Mouse (Mus musculus): Measurements from ENCODE around the gene 4930442H23Rik. TPM values are rescaled to one million over a fixed set of nuclear protein-coding genes. Genes with fewer than 3 reads are reported as not detected.

The 4930442H23Rik gene
- total and polyA plus RNA-seq, 2 experiments from 2014 or later, result not detected

DNA sequence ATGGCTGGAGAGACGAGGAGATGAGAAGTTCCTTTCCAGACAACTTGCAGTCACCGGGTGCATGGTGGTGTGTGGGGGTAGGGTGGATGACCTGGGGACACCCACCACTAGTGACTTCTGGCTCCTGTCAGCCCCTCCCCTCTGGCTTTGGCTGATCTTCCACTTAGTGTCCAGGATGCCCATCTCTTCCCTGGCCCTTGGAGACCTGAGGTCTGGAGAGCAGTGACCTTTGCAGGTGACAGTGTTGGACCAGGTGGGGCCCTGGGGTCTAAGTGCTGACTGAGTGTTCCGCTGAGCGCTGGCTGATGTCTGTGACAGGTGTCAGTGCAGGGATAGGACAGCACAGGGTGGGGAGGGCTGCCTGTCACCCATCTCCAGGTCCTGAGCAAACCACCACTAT is 11.7 kb upstream of the 4930442H23Rik start:
- no peaks in the 10 kb centered on the region for H3K9me3 ChIP-seq (ENCODE audit: low read length)
- no peak for TF ChIP-seq CTCF (IDR thresholded peaks at IDR 0.05)
- 69% methylated on average over 4 of the region's 4 CpGs for WGBS
- ATAC-seq (ENCODE audit: low FRiP score) (no peak), DNase-seq (ENCODE audit: low spot score) (no peak)
- H3K4me3 ChIP-seq (ENCODE audit: low read depth, low read length), result no peak overlapping the region
- H3K4me2 ChIP-seq (ENCODE audit: low read depth, low read length, poor library complexity, severe bottlenecking), result no peak overlapping the region
- H3K9ac ChIP-seq (replicated peaks; ENCODE audit: low read length, poor library complexity, severe bottlenecking), result no peak overlapping the region
- peaks cover 17% of the 10 kb centered on the region for H3K27me3 ChIP-seq (ENCODE audit: insufficient read depth, low read length)
- H3K4me1 ChIP-seq (ENCODE audit: insufficient read depth, low read length), result peaks cover 4% of the 10 kb centered on the region
- peaks cover 9% of the 10 kb centered on the region for H3K36me3 ChIP-seq (ENCODE audit: insufficient read depth, low read length)
- no peak overlapping the region for H3K27ac ChIP-seq (ENCODE audit: low read depth, low read length)

DNA sequence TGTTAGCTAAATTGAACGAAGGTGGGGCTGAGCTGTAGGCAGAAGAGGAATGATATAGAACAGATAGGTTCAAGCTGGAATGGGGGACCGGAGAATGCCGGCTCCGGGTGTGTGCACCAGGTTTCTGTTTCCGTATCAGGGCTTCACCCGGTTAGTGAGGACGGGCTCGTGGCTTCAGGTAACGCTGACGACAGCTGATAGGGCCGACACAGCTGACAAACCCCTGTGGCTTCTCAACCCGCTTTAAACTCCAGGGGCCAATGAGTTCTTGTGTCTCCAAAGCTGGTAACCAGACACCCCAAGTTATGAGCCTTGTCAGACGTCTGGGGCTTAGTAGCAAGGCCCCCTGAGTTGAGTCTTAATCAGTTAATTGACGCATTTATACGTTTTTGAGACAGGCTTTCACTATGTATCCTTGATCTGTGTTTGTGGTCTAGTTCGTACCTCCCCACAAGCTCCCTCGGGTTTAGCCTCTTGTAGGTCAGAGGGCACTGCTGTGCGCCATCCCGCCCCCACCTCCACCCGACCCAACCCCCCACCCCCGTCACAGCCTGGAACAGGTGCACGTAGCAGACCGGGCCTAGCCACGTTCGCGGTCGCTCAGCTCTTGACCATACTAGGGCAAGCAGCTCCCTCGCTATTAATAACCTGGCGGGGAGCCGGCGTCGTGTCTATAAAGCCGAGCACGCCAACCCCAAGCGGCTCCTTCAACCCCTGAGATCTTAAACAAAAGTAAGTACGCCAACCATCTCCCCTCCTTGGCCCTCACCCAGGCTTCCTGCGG is 10.5 kb upstream of the 4930442H23Rik start:
- peaks cover 17% of the 10 kb centered on the region for H3K27me3 ChIP-seq (ENCODE audit: insufficient read depth, low read length)
- no peak overlapping the region for H3K27ac ChIP-seq (ENCODE audit: low read depth, low read length)
- TF ChIP-seq CTCF (IDR thresholded peaks at IDR 0.05), result no peak
- 0 out of 2 replicates have a peak overlapping the region, but pooled peaks have one; percentile 18 for H3K4me2 ChIP-seq (ENCODE audit: low read depth, low read length, poor library complexity, severe bottlenecking)
- H3K36me3 ChIP-seq (ENCODE audit: insufficient read depth, low read length), result peaks cover 11% of the 10 kb centered on the region
- H3K4me3 ChIP-seq (ENCODE audit: low read depth, low read length), result no peak overlapping the region
- H3K9ac ChIP-seq (replicated peaks; ENCODE audit: low read length, poor library complexity, severe bottlenecking), result no peak overlapping the region; the same call in 1 of the 2 replicates
- 15% methylated on average over 37 of the region's 37 CpGs for WGBS
- no peaks in the 10 kb centered on the region for H3K9me3 ChIP-seq (ENCODE audit: low read length)
- DNase-seq (ENCODE audit: low spot score) (no peak), ATAC-seq (ENCODE audit: low FRiP score) (no peak)
- H3K4me1 ChIP-seq (ENCODE audit: insufficient read depth, low read length), result peaks cover 4% of the 10 kb centered on the region

DNA sequence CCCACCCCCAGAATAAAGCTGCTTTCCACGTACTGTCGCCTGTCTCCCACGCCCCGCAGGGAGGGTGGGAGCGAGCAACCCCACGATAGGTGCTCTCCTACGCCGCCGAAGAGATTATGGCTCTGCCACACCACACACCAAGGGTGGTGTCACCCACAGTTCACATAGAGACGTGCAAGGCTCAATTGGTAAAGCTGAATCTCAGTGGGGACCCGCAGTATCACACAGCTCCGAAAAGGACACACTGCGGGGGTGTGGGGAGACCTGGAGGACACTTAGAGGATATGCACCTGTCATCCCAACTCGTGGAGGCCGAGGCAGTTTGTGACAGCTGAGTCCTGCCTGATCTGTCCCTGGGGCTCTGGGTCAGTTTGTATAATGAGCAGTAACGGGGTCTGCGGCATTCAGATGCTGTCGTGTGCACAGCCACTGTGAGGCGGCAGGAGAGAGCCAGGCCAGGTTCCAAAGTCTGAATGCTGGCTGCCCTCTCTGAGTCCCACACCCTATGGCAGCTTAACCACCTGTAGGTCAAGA is 9.4 kb upstream of the 4930442H23Rik start:
- peaks cover 11% of the 10 kb centered on the region for H3K36me3 ChIP-seq (ENCODE audit: insufficient read depth, low read length)
- TF ChIP-seq CTCF (IDR thresholded peaks at IDR 0.05), result no peak; the same call in 1 of the 2 replicates
- peak overlapping the region; percentile 46 for H3K4me3 ChIP-seq (ENCODE audit: low read depth, low read length)
- WGBS, result 2% methylated on average over 19 of the region's 19 CpGs
- H3K4me2 ChIP-seq (ENCODE audit: low read depth, low read length, poor library complexity, severe bottlenecking), result peak overlapping the region; percentile 57
- peaks cover 17% of the 10 kb centered on the region for H3K27me3 ChIP-seq (ENCODE audit: insufficient read depth, low read length)
- no peaks in the 10 kb centered on the region for H3K9me3 ChIP-seq (ENCODE audit: low read length)
- DNase-seq (ENCODE audit: low spot score), result peak; percentile 54
- peak; percentile 57 for ATAC-seq (ENCODE audit: low FRiP score)
- H3K27ac ChIP-seq (ENCODE audit: low read depth, low read length), result peak overlapping the region; percentile 92
- peak overlapping the region; percentile 45 for H3K9ac ChIP-seq (replicated peaks; ENCODE audit: low read length, poor library complexity, severe bottlenecking)
- H3K4me1 ChIP-seq (ENCODE audit: insufficient read depth, low read length), result peaks cover 4% of the 10 kb centered on the region

DNA sequence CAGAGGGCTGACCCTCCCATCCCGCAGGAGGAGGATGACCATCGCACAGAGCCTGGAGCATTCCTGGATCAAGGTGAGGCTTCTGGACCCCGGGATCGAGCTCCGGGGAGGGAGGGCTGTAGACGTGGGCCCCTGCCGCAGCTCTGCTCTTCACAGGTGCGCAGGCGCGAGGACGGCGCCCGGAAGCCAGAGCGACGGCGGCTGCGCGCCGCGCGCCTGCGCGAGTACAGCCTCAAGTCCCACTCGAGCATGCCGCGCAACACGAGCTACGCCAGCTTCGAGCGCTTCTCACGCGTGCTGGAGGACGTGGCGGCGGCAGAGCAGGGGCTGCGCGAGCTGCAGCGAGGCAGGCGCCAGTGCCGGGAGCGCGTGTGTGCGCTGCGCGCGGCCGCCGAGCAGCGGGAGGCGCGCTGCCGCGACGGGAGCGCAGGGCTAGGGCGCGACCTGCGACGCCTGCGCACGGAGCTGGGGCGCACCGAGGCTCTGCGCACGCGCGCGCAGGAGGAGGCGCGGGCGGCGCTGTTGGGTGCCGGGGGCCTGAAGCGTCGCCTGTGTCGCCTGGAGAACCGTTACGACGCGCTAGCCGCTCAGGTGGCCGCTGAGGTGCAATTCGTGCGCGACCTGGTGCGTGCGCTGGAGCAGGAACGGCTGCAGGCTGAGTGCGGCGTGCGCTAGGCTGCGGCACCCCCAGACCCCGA is 8.8 kb upstream of the 4930442H23Rik start:
- DNase-seq (ENCODE audit: low spot score) (peak; percentile 92), ATAC-seq (ENCODE audit: low FRiP score) (peak; percentile 88)
- H3K27ac ChIP-seq (ENCODE audit: low read depth, low read length), result peak overlapping the region; percentile 92
- WGBS, result 1% methylated on average over 58 of the region's 93 CpGs
- H3K4me2 ChIP-seq (ENCODE audit: low read depth, low read length, poor library complexity, severe bottlenecking), result peak overlapping the region; percentile 57
- no peak for TF ChIP-seq CTCF (IDR thresholded peaks at IDR 0.05)
- peaks cover 4% of the 10 kb centered on the region for H3K4me1 ChIP-seq (ENCODE audit: insufficient read depth, low read length)
- H3K27me3 ChIP-seq (ENCODE audit: insufficient read depth, low read length), result peaks cover 17% of the 10 kb centered on the region
- H3K36me3 ChIP-seq (ENCODE audit: insufficient read depth, low read length), result peaks cover 12% of the 10 kb centered on the region
- H3K9me3 ChIP-seq (ENCODE audit: low read length), result no peaks in the 10 kb centered on the region
- H3K9ac ChIP-seq (replicated peaks; ENCODE audit: low read length, poor library complexity, severe bottlenecking), result peak overlapping the region; percentile 45
- H3K4me3 ChIP-seq (ENCODE audit: low read depth, low read length), result peak overlapping the region; percentile 46

DNA sequence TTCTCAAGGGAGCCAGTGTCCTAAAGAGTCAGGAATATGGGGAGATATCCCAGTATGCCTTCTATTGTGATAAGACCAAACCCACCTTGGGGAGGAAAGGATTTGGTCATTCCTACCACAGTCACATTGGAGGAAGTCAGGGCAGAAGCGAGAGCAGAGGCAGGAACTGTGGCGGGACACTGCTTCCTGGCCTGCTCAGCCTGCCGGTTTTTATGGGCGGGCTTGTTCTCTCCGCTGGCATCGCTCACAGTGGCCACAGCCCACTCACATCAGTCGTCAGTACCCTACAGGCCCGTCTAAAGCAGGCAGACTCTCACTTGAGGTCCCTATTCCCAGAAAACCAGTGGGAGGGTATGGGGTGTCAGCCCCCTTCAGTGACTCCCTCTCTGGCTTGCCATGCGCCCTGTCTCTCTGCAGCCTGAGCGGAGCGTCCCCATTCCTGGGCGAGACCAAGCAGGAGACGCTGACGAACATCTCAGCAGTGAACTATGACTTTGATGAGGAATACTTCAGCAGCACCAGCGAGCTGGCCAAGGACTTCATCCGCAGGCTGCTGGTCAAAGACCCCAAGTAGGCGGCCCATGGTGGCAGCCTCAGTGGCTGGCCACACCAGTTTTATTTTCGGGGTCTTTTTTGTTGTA is 7.8 kb upstream of the 4930442H23Rik start:
- Histone ChIP-seq H3K4me1 (ENCODE audit: insufficient read depth, low read length) (peaks cover 4% of the 10 kb centered on the region), H3K9ac (replicated peaks; ENCODE audit: low read length, poor library complexity, severe bottlenecking) (no peak overlapping the region), H3K36me3 (ENCODE audit: insufficient read depth, low read length) (peaks cover 16% of the 10 kb centered on the region), H3K4me2 (ENCODE audit: low read depth, low read length, poor library complexity, severe bottlenecking) (peak overlapping the region; percentile 57; the same call in 1 of the 2 replicates), H3K27me3 (ENCODE audit: insufficient read depth, low read length) (peaks cover 13% of the 10 kb centered on the region), H3K9me3 (ENCODE audit: low read length) (no peaks in the 10 kb centered on the region), H3K4me3 (ENCODE audit: low read depth, low read length) (no peak overlapping the region), H3K27ac (ENCODE audit: low read depth, low read length) (peak overlapping the region; percentile 92)
- ATAC-seq (ENCODE audit: low FRiP score) (no peak), DNase-seq (ENCODE audit: low spot score) (no peak)
- no peak for TF ChIP-seq CTCF (IDR thresholded peaks at IDR 0.05)
- 85% methylated on average over 18 of the region's 18 CpGs for WGBS

Data from midbrain, postnatal 0 days (tissue).